Mouse (Mus musculus): Measurements from ENCODE around the gene Tnnt1.

- TF ChIP-seq POLR2A (IDR thresholded peaks at IDR 0.05; ENCODE audit: low read depth, low read length) (no peak), CTCF (IDR thresholded peaks at IDR 0.05; ENCODE audit: borderline replicate concordance, insufficient read depth, low read length) (no peak)
Observed at GRCm38 (mm10) chr7:4557167-4557560, 41.0 kb upstream of the Tnnt1 start.
